Mouse (Mus musculus): ENCODE results near the gene Cdh4. TPM values are rescaled to one million over a fixed set of nuclear protein-coding genes. Genes with fewer than 3 reads are reported as not detected.

Gene Cdh4
- polyA plus RNA-seq, 1 experiment from 2014 or later: 0.20 TPM

DNA sequence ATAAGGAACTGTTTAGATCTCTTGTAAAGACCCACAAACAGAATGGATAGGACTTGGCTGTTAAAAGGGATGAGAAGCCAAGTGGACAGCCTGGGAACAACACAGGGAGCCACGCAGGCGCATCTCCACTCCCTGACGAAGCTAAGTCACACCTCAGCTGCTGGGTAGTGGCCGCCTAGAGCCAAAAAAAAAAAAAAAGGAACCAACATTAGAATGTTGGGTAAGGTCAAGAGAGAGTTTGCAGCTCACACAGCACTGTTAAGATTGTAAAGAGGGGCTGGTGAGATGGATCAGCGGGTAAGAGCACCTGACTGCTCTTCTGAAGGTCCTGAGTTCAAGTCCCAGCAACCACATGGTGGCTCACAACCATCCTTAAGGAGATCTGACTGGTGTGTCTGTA lies 506.6 kb downstream of the Cdh4 start:
- H3K9ac ChIP-seq: no peak overlapping the region
- no peak for ATAC-seq
- H3K4me3 ChIP-seq: no peak overlapping the region
- H3K9me3 ChIP-seq (replicated peaks): no peaks in the 10 kb centered on the region
- H3K4me2 ChIP-seq: no peak overlapping the region
- no peaks in the 10 kb centered on the region for H3K36me3 ChIP-seq
- no peaks in the 10 kb centered on the region for H3K27me3 ChIP-seq (replicated peaks)
- no peak overlapping the region for H3K27ac ChIP-seq
- H3K4me1 ChIP-seq: peaks cover 89% of the 10 kb centered on the region
- WGBS (ENCODE audit: insufficient replicate concordance): 56% methylated on average over 5 of the region's 5 CpGs
